Mouse (Mus musculus): ENCODE measurements around the gene Nif3l1. TPM values are rescaled to one million over a fixed set of nuclear protein-coding genes. Genes with fewer than 3 reads are reported as not detected.

Gene Nif3l1
- 10 to 100 TPM; 27.3 to 32.4 TPM for total RNA-seq (2021)

DNA sequence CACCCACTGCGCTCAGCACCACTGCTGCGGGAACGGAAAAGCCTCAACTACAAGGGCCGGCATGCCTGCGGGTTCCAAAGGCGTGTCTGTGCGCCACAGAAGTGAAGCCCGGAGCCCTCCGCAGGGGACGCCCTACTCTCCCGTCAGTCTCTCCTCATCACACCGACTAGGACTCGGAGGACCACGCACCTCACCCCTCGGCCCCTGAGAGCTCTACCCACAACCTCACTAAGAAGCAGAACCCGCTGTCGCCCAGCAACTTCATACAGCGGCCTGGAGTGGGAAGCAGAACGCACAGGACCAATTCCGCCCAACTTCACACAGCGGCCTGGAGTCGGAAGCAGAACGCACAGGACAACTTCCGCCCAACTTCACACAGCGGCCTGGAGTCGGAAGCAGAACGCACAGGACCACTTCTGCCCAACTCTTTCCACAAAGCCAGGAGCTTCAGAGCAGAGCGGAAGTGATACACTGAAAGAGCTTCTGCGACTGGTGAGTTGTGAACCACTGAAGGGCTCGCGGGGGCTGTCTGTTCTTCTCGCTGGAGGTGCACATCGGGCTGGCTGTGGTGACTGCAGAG is at the start of gene Nif3l1, which contains the start of gene Ppil3:
Nif3l1 (plus strand) TSS at position 9 of the 580 bp plus-strand sequence.
Ppil3 (minus strand) TSS at position 344 of the 580 bp plus-strand sequence.
- intact Hi-C loops (cut with DNase I), result no loop called here
- DNase-seq, result peak; percentile 82

GRCm38 (mm10) chr1:58395341-58395740 is 49.6 kb upstream of the Nif3l1 start:
- DNase-seq, result no peak
- intact Hi-C loops (cut with DNase I), result no loop called here

DNA sequence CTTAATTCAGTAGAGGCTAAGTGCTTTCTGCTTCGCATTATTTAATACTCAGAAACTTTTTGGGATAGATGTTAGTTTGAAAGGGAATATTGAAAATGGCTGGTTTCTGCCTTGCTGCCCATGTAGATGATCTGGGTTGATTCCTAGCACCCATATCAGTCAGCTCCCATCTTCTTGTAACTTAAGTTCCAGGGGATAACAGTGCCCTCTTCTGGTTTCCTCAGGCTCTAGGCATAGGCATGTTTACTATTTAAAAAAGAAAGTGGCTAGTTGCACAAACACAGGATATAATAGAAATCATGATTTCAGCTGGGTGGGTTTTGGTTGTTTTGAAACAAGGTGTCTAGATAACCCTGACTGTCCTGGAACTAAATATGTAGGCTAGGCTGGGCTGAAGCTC is 48.8 kb upstream of the Nif3l1 start:
- intact Hi-C loops (cut with DNase I), result no loop called here
- DNase-seq, result no peak

DNA sequence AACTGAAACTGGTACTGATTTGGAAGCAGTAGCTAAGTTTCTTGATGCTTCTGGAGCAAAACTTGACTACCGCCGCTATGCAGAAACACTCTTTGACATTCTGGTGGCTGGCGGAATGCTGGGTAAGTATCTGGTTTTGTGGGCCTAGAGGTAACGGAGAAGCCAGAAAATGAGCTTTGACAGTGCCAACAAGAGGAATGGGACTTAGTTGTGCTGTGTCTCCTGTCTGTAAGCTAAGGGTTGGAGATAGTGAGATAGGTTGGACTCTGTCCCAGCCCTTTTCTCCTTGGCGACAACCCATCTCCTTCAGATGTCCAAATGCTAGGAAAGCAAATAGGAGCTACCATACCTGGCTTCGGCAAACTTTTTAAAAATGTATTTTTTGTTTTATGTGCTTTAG is 47.2 kb upstream of the Nif3l1 start:
- intact Hi-C loops (cut with DNase I), result no loop called here
- no peak for DNase-seq

DNA sequence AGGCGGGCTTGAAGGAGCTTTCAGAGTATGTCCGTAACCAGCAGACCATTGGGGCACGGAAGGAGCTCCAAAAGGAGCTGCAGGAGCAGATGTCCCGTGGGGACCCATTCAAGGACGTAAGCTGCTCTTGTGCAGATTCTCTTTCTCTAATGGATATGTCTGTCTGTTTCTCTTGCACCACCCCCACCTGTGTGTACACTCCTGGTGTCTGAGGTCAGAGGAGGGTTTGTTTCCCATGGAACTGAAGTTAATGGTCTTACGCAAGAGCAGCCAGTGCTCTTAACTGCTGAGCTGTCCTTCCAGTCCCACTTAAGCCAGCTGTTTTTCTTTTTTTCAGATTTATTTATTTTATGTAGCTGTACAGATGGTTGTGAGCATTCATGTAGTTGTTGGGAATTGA is 43.6 kb upstream of the Nif3l1 start:
- intact Hi-C loops (cut with DNase I), result no loop called here

DNA sequence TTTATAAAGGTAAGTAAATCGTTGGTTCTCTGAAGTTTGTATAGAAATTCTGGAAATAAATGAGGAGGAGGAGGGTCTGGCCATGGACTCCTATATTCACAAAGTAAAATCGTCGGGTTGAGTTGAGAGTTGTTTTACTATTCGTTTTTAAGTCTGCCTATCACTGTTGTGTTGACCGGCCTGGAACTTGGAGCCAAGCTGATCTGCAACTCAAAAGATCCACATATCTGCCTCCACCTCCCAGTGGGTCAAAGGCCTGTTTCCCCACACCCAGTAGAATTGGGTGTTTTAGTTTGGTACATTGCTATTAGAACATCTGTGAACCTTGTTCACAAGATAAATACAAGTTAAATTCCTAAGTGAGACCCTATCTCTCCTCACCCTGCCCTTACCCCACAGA is 41.2 kb upstream of the Nif3l1 start:
- intact Hi-C loops (cut with DNase I), result no loop called here
- DNase-seq, result no peak

More for the DNA sequence above, 43.6 kb upstream of the Nif3l1 start:
- DNase-seq, result no peak

DNA sequence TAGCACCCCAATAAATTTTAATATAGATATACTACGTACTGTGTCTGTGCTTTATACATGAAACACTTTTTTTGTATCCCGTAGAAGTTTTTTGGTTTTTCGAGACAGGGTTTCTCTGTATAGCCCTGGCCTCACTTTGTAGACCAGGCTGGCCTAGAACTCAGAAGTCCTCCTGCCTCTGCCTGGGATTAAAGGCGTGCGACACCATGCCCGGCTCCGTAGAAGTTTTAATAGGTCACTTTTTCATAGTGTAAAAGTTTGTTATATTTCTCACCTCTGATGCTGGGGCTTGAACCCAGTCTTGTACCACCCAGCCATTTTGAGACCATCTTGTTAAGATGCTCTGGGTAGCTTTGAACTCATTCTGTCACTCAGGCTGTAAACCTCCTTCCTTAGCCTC is 37.6 kb upstream of the Nif3l1 start:
- no peak for DNase-seq
- intact Hi-C loops (cut with DNase I), result no loop called here

DNA sequence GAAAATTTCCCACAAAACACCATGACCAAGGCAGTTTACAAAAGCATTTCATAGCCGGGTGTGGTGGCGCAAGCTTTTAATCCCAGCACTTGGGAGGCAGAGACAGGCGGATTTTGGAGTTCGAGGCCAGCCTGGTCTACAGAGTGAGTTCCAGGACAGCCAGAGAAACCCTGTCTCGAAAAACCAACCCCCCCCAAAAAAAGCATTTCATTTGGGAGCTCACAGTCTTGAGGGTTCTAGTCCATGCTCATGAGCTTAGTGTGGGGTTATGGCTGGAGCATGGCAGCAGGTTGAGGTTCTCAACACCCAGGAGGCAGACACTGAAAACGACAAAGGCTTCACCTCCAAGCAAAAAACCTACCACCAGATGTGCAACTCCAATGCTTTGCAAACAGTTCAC is 36.8 kb upstream of the Nif3l1 start:
- no peak for DNase-seq
- intact Hi-C loops (cut with DNase I), result no loop called here

DNA sequence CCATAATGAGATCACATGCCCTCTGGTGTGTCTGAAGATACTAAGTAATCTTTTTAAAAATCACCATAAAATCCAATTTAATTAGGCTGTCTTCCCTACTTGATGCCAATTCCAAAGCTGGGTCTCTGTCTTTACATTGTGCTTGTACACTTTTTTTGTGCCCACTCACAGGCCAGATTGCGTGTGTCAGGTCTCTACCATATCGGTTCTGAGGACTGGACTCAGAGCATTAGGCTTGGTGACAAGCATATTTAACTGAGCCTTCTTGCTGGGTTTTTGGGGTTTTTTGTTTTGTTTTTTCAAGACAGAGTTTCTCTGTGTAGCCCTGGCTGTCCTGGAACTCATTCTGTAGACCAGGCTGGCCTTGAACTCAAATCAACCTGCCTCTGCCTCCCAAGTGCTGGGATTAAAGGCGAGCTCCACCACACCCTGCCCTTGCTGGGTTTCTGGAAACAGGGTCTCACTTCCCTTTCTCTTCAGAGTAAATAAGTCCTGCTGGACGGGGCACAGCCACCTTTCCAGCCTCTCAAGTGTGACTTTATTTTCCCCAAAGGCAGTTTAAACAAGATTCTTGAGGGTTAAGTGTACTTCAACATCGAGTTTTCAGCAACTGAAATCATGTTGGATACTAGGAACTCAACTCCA is 35.3 kb upstream of the Nif3l1 start:
- intact Hi-C loops (cut with DNase I), result no loop called here
- no peak for DNase-seq

GRCm38 (mm10) chr1:58410198-58410588 is 34.8 kb upstream of the Nif3l1 start:
- no peak for DNase-seq
- intact Hi-C loops (cut with DNase I), result no loop called here

GRCm38 (mm10) chr1:58410776-58411175 is 34.2 kb upstream of the Nif3l1 start:
- intact Hi-C loops (cut with DNase I), result no loop called here
- no peak for DNase-seq

GRCm38 (mm10) chr1:58415442-58415841 is 29.5 kb upstream of the Nif3l1 start:
- intact Hi-C loops (cut with DNase I), result no loop called here
- DNase-seq, result no peak

GRCm38 (mm10) chr1:58416048-58416447 is 28.9 kb upstream of the Nif3l1 start:
- intact Hi-C loops (cut with DNase I), result no loop called here

GRCm38 (mm10) chr1:58420032-58420431 is 24.9 kb upstream of the Nif3l1 start:
- DNase-seq, result no peak
- intact Hi-C loops (cut with DNase I), result no loop called here

More at GRCm38 (mm10) chr1:58416048-58416447, 28.9 kb upstream of the Nif3l1 start:
- no peak for DNase-seq

GRCm38 (mm10) chr1:58420961-58421360 is 24.0 kb upstream of the Nif3l1 start:
- peak; percentile 37 for DNase-seq
- intact Hi-C loops (cut with DNase I), result no loop called here

DNA sequence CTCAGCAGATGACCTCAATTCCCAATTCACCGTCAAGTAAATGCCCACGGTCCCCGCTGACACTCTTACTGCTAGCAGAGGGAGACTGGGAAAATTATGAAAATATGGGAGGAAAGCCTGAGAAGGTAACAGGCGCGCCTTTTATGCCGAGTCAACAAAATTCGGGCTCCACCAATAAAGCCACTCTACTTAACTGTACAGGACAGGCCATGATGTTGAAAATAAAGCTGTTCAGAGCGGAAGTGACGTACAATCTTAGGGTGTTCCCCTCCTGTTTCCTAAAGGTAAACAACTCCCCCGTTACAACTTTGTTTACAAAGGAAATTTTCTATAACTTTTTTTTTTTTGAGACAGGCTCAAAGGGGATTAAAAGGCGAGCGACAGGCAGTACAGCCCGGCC is 22.1 kb upstream of the Nif3l1 start:
- intact Hi-C loops (cut with DNase I), result no loop called here
- DNase-seq, result no peak

DNA sequence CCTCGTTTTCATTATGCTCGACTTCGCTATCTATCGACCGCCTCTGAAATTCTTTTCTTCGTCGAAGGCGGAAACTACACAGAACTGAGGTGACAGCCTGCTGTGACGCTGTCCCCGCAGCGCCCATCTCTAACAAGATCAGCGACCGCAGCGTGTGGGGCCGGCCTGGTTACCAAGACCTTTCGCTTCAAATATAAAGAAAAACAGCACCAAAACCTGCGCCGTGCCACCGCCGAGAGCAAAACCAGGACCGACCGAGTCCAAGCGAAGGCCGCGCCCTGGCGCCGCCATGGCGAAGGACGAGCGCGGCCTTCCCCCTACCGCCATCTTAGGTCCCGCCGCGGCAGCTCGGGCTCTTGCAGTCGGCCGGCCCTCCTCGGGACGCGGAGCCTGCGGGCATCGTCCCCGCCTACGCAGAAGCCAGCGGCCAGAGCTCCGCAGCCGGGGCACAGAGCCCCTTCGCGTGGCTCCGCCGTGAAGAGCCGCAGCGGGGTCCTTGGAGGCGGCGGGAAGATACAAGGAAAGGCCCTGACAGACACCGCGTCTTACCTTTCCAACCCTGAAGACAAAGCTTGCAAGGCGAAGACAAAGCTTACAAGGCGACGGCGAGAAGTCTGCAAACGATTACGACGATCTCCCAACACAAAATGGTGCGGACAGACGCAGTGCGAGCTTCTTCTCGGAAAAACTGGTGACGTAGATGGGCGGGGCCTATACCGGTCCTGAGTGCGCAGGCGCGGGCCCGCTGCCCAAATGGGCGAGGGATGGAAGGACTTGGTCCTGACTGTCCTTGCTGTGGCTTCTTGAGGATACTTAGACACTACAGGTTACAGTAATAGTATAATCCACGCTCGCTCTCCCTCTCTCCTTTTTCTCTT is 21.3 kb upstream of the Nif3l1 start, which contains the start of gene Clk1:
Clk1 (minus strand) TSS at position 696 of the 878 bp plus-strand sequence.
- peak; percentile 97 for DNase-seq
- intact Hi-C loops (cut with DNase I), result no loop called here

GRCm38 (mm10) chr1:58424551-58424950 is 20.4 kb upstream of the Nif3l1 start:
- intact Hi-C loops (cut with DNase I), result no loop called here

DNA sequence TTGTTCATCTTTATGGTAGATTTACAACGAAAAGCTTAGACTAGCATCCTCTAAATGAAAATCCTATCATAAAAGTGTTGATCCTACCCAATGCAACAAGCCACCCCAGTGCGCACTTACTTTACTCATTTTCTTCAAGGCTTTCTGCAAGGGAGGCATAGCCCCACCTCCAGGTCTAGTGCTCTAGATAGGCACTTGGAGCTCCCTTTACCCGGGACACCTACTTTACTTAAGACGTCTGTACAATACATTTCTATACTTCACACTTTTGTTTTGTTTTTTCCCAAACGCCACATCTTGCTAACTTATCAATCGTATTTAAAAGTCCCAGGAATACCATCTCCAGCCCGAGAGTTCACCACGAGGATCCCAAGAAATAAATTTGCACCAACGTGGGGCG is 260 bp upstream of the Nif3l1 start:
- intact Hi-C loops (cut with DNase I), result no loop called here
- DNase-seq, result no peak

More at GRCm38 (mm10) chr1:58424551-58424950, 20.4 kb upstream of the Nif3l1 start:
- no peak for DNase-seq

DNA sequence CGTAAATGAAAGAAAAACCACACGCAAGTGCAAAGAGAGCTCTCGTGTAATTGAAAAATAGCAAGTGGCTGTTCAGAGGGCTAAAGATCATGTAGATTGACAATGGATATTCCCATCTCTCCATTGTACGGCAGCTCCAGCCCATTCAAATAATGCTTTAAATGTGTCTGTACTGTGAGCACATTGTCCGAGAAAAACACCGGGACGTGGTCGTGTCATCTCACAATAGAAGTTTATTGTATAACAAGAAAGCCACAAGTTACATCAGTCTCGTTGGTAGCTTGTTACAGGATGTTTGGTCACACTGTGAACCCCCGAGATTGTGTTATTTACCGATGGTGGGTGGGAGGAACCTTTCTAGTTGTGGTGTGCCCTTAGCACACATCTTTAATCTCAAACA is 910 bp downstream of the Nif3l1 start:
- DNase-seq, result no peak
- intact Hi-C loops (cut with DNase I), result no loop called here

DNA sequence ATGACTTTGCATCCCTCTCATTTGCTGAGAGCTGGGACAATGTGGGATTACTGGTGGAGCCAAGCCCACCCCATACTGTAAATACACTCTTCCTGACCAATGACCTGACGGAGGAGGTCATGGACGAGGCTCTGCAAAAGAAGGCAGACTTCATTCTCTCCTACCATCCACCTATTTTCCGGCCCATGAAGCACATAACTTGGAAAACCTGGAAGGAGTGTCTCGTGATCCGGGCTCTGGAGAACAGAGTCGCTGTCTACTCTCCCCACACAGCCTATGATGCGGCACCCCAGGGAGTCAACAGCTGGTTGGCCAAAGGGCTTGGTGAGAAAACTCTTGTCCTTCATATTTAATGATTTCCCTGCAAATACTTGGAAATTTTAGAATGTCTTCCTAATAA is 2.8 kb downstream of the Nif3l1 start:
- DNase-seq, result no peak

DNA sequence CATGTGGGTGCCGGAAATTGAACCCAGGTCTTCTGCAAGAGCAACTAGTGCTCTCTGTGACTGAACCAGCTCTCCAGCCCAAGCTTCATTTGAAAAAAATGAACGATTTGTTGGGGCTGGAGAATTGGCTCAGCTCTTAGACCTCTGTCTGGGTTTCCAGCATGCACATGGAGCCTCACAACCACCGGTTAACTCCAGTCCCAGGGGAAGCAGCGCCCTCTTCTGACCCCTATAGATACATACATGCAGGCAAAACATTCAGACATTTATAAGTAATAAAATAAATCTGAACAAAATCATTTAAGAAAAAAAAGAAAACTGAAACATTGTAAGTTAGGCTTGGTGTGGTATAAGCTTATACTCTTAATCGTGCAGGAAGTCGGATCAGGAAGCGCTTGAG is 3.4 kb downstream of the Nif3l1 start:
- intact Hi-C loops (cut with DNase I), result no loop called here

More for the DNA sequence above, 2.8 kb downstream of the Nif3l1 start:
- intact Hi-C loops (cut with DNase I), result no loop called here

More for the DNA sequence above, 3.4 kb downstream of the Nif3l1 start:
- no peak for DNase-seq

All from left cerebral cortex, postnatal 4 days (tissue).